Mouse (Mus musculus): ENCODE measurements at regions not wholly inside any gene's neighbourhood (a gene's known extent, or its start where the extent isn't known, plus 50 kb on each side); places are given as distances from the start of the nearest gene placed in this dataset.

GRCm38 (mm10) chr13:39907720-39908119 is 453.5 kb downstream of the Ofcc1 start:
- 61% methylated on average over 10 of the region's 10 CpGs for whole genome bisulfite sequencing

GRCm38 (mm10) chr13:39904264-39904663 is 457.0 kb downstream of the Ofcc1 start:
- Histone ChIP-seq H3K4me2 (ENCODE audit: low read depth, low read length) (no peak overlapping the region), H3K9ac (replicated peaks; ENCODE audit: low read depth, low read length) (no peak overlapping the region), H3K27ac (ENCODE audit: low read depth) (no peak overlapping the region), H3K27me3 (ENCODE audit: control insufficient read depth, insufficient read depth, low read length) (no peaks in the 10 kb centered on the region), H3K4me1 (ENCODE audit: control insufficient read depth, insufficient read depth) (no peaks in the 10 kb centered on the region), H3K4me3 (ENCODE audit: low read depth, low read length) (no peak overlapping the region), H3K36me3 (replicated peaks; ENCODE audit: control insufficient read depth, insufficient read depth, low read length) (no peaks in the 10 kb centered on the region), H3K9me3 (replicated peaks; ENCODE audit: control insufficient read depth, low read length) (no peaks in the 10 kb centered on the region)
- ATAC-seq (ENCODE audit: insufficient read depth, low read depth) (no peak), DNase-seq (ENCODE audit: low spot score) (no peak)
- WGBS = 53% methylated on average over 8 of the region's 8 CpGs
- TF ChIP-seq CTCF (IDR thresholded peaks at IDR 0.05; ENCODE audit: low read depth) = no peak
- no peak for TF ChIP-seq EP300 (IDR thresholded peaks at IDR 0.05; ENCODE audit: low read depth)

More at GRCm38 (mm10) chr13:39907720-39908119, 453.5 kb downstream of the Ofcc1 start:
- Histone ChIP-seq H3K4me3 (ENCODE audit: low read depth, low read length) (no peak overlapping the region), H3K4me2 (ENCODE audit: low read depth, low read length) (no peak overlapping the region), H3K27ac (ENCODE audit: low read depth) (no peak overlapping the region), H3K4me1 (ENCODE audit: control insufficient read depth, insufficient read depth) (no peaks in the 10 kb centered on the region), H3K9me3 (replicated peaks; ENCODE audit: control insufficient read depth, low read length) (no peaks in the 10 kb centered on the region), H3K36me3 (replicated peaks; ENCODE audit: control insufficient read depth, insufficient read depth, low read length) (no peaks in the 10 kb centered on the region), H3K27me3 (ENCODE audit: control insufficient read depth, insufficient read depth, low read length) (no peaks in the 10 kb centered on the region), H3K9ac (replicated peaks; ENCODE audit: low read depth, low read length) (no peak overlapping the region)
- no peak for TF ChIP-seq EP300 (IDR thresholded peaks at IDR 0.05; ENCODE audit: low read depth)
- TF ChIP-seq CTCF (IDR thresholded peaks at IDR 0.05; ENCODE audit: low read depth) = 0 out of 2 replicates have a peak, but pooled peaks have one; percentile 2
- ATAC-seq (ENCODE audit: insufficient read depth, low read depth) (no peak), DNase-seq (ENCODE audit: low spot score) (no peak)

GRCm38 (mm10) chr13:39903319-39903718 is 457.9 kb downstream of the Ofcc1 start:
- no peak overlapping the region for H3K4me3 ChIP-seq (ENCODE audit: low read depth, low read length)
- H3K9me3 ChIP-seq (replicated peaks; ENCODE audit: control insufficient read depth, low read length) = no peaks in the 10 kb centered on the region
- H3K36me3 ChIP-seq (replicated peaks; ENCODE audit: control insufficient read depth, insufficient read depth, low read length) = no peaks in the 10 kb centered on the region
- H3K27me3 ChIP-seq (ENCODE audit: control insufficient read depth, insufficient read depth, low read length) = no peaks in the 10 kb centered on the region
- no peak overlapping the region for H3K4me2 ChIP-seq (ENCODE audit: low read depth, low read length)
- no peak overlapping the region for H3K9ac ChIP-seq (replicated peaks; ENCODE audit: low read depth, low read length)
- DNase-seq (ENCODE audit: low spot score) = no peak
- 69% methylated on average over 3 of the region's 3 CpGs for WGBS
- ATAC-seq (ENCODE audit: insufficient read depth, low read depth) = no peak
- H3K27ac ChIP-seq (ENCODE audit: low read depth) = no peak overlapping the region
- TF ChIP-seq CTCF (IDR thresholded peaks at IDR 0.05; ENCODE audit: low read depth) = no peak
- no peak for TF ChIP-seq EP300 (IDR thresholded peaks at IDR 0.05; ENCODE audit: low read depth)
- H3K4me1 ChIP-seq (ENCODE audit: control insufficient read depth, insufficient read depth) = no peaks in the 10 kb centered on the region

GRCm38 (mm10) chr13:39899332-39899731 is 461.9 kb downstream of the Ofcc1 start:
- WGBS = 89% methylated on average over 2 of the region's 2 CpGs
- DNase-seq (ENCODE audit: low spot score) (no peak), ATAC-seq (ENCODE audit: insufficient read depth, low read depth) (no peak)
- H3K27me3 ChIP-seq (ENCODE audit: control insufficient read depth, insufficient read depth, low read length) = no peaks in the 10 kb centered on the region
- no peak overlapping the region for H3K9ac ChIP-seq (replicated peaks; ENCODE audit: low read depth, low read length)
- H3K9me3 ChIP-seq (replicated peaks; ENCODE audit: control insufficient read depth, low read length) = no peaks in the 10 kb centered on the region
- no peaks in the 10 kb centered on the region for H3K4me1 ChIP-seq (ENCODE audit: control insufficient read depth, insufficient read depth)
- no peak overlapping the region for H3K4me3 ChIP-seq (ENCODE audit: low read depth, low read length)
- TF ChIP-seq CTCF (IDR thresholded peaks at IDR 0.05; ENCODE audit: low read depth) (no peak), EP300 (IDR thresholded peaks at IDR 0.05; ENCODE audit: low read depth) (no peak)
- H3K27ac ChIP-seq (ENCODE audit: low read depth) = no peak overlapping the region
- no peak overlapping the region for H3K4me2 ChIP-seq (ENCODE audit: low read depth, low read length)
- H3K36me3 ChIP-seq (replicated peaks; ENCODE audit: control insufficient read depth, insufficient read depth, low read length) = no peaks in the 10 kb centered on the region

GRCm38 (mm10) chr13:39898412-39898979 is 462.8 kb downstream of the Ofcc1 start:
- Histone ChIP-seq H3K9me3 (replicated peaks; ENCODE audit: control insufficient read depth, low read length) (no peaks in the 10 kb centered on the region), H3K4me1 (ENCODE audit: control insufficient read depth, insufficient read depth) (no peaks in the 10 kb centered on the region), H3K27me3 (ENCODE audit: control insufficient read depth, insufficient read depth, low read length) (no peaks in the 10 kb centered on the region), H3K4me3 (ENCODE audit: low read depth, low read length) (no peak overlapping the region), H3K4me2 (ENCODE audit: low read depth, low read length) (no peak overlapping the region), H3K27ac (ENCODE audit: low read depth) (no peak overlapping the region), H3K36me3 (replicated peaks; ENCODE audit: control insufficient read depth, insufficient read depth, low read length) (no peaks in the 10 kb centered on the region), H3K9ac (replicated peaks; ENCODE audit: low read depth, low read length) (no peak overlapping the region)
- no peak for DNase-seq (ENCODE audit: low spot score)
- ATAC-seq (ENCODE audit: insufficient read depth, low read depth) = no peak
- WGBS = 76% methylated on average over 5 of the region's 5 CpGs
- TF ChIP-seq EP300 (IDR thresholded peaks at IDR 0.05; ENCODE audit: low read depth) (no peak), CTCF (IDR thresholded peaks at IDR 0.05; ENCODE audit: low read depth) (no peak)

- Histone ChIP-seq H3K27me3 (ENCODE audit: control insufficient read depth, insufficient read depth, low read length) (no peaks in the 10 kb centered on the region), H3K27ac (ENCODE audit: low read depth) (no peak overlapping the region), H3K4me2 (ENCODE audit: low read depth, low read length) (no peak overlapping the region), H3K4me1 (ENCODE audit: control insufficient read depth, insufficient read depth) (no peaks in the 10 kb centered on the region), H3K9me3 (replicated peaks; ENCODE audit: control insufficient read depth, low read length) (no peaks in the 10 kb centered on the region), H3K4me3 (ENCODE audit: low read depth, low read length) (no peak overlapping the region), H3K36me3 (replicated peaks; ENCODE audit: control insufficient read depth, insufficient read depth, low read length) (no peaks in the 10 kb centered on the region), H3K9ac (replicated peaks; ENCODE audit: low read depth, low read length) (no peak overlapping the region)
- ATAC-seq (ENCODE audit: insufficient read depth, low read depth) = no peak
- no peak for DNase-seq (ENCODE audit: low spot score)
- WGBS = 60% methylated on average over 5 of the region's 5 CpGs
- TF ChIP-seq CTCF (IDR thresholded peaks at IDR 0.05; ENCODE audit: low read depth) (peak; percentile 19; the same call in 1 of the 2 replicates), EP300 (IDR thresholded peaks at IDR 0.05; ENCODE audit: low read depth) (no peak)
These were observed 467.1 kb downstream of the Ofcc1 start for GRCm38 (mm10) chr13:39894159-39894558.
